Mouse (Mus musculus): Measurements from ENCODE around the gene Cr2.
"Not testable (repeated sequence)": the region's sequence is repeated elsewhere in the genome, so short reads cannot be mapped to it uniquely, and the experiment has no call there.

The Cr2 gene

GRCm38 (mm10) chr1:195175980-195176931 lies at the start of gene Cr2:
Gene Cr2, minus strand, starts transcription at chr1:195176716.
- peak; percentile 45 for DNase-seq

GRCm38 (mm10) chr1:195221781-195222180 lies 45.3 kb upstream of the Cr2 start:
- DNase-seq: no peak

- not testable (repeated sequence) for DNase-seq
Observed at GRCm38 (mm10) chr1:195212851-195213250, 36.3 kb upstream of the Cr2 start.

- DNase-seq: no peak
Observed at GRCm38 (mm10) chr1:195184746-195185145, 8.2 kb upstream of the Cr2 start.

- no peak for DNase-seq
Observed at GRCm38 (mm10) chr1:195164996-195165755, 11.3 kb downstream of the Cr2 start.

- peak; percentile 22 for DNase-seq
Observed at GRCm38 (mm10) chr1:195132070-195132469, 44.4 kb downstream of the Cr2 start.

- no peak for DNase-seq
Observed at GRCm38 (mm10) chr1:195131675-195132015, 44.9 kb downstream of the Cr2 start.

- peak; percentile 93 for DNase-seq
Observed at GRCm38 (mm10) chr1:195130953-195131674, 45.4 kb downstream of the Cr2 start, which contains the start of gene Cr1l. Gene Cr1l, minus strand, starts transcription at chr1:195131586.

GRCm38 (mm10) chr1:195130479-195130878 lies 46.0 kb downstream of the Cr2 start:
- no peak for DNase-seq

- DNase-seq: no peak
Observed at GRCm38 (mm10) chr1:195129867-195130266, 46.6 kb downstream of the Cr2 start.

GRCm38 (mm10) chr1:195114414-195114813 lies 62.1 kb downstream of the Cr2 start:
- DNase-seq: no peak

- no peak for DNase-seq
Observed at GRCm38 (mm10) chr1:195113621-195114020, 62.9 kb downstream of the Cr2 start.

- DNase-seq: no peak
Observed at GRCm38 (mm10) chr1:195100693-195101092, 75.8 kb downstream of the Cr2 start.

- DNase-seq: no peak
Observed at GRCm38 (mm10) chr1:195098004-195098403, 78.5 kb downstream of the Cr2 start.

GRCm38 (mm10) chr1:195092220-195092720 lies 84.2 kb downstream of the Cr2 start, which contains the start of gene Cd46:
Gene Cd46, minus strand, starts transcription at chr1:195092249.
- DNase-seq: peak; percentile 81

- no peak for DNase-seq
Observed at GRCm38 (mm10) chr1:195091699-195092219, 84.8 kb downstream of the Cr2 start.

Measured in lung, postnatal 10 days (tissue).